Mouse (Mus musculus) G1E (cell line): Measurements from ENCODE around the gene Kat6b. TPM values are rescaled to one million over a fixed set of nuclear protein-coding genes. Genes with fewer than 3 reads are reported as not detected.

Experiments
- ATAC-seq: 2 replicates; pipeline ENCODE4 v1.8.0; 2016; ENCODE audit warnings: mild to moderate bottlenecking; ENCODE audit not compliant: insufficient number of reproducible peaks, poor library complexity, low FRiP score, severe bottlenecking; ENCODE audit errors: extremely low read depth
- DNase-seq: peaks from one replicate; pipeline ENCODE4 v3.0.0; 2012; ENCODE audit warnings: low spot score
- H3K27me3 ChIP-seq: 2 replicates; pipeline ENCODE4 v1.6.1; 2012; ENCODE audit warnings: mild to moderate bottlenecking, low read length, inconsistent platforms; ENCODE audit not compliant: insufficient read depth
- H3K36me3 ChIP-seq: replicated peaks from 2 replicates; pipeline ENCODE3; 2012; ENCODE audit warnings: mild to moderate bottlenecking, inconsistent platforms
- H3K4me1 ChIP-seq: 2 replicates; pipeline ENCODE4 v1.6.1; 2012; ENCODE audit warnings: low read depth, low read length, inconsistent platforms, mixed read lengths; ENCODE audit not compliant: insufficient read depth
- H3K4me3 ChIP-seq: 2 replicates; pipeline ENCODE4 v1.5.1; 2012; ENCODE audit warnings: low read depth, mild to moderate bottlenecking, inconsistent platforms, low read length, moderate library complexity, mixed read lengths
- H3K9me3 ChIP-seq: replicated peaks from 2 replicates; pipeline ENCODE4 v1.6.1; 2012; ENCODE audit warnings: inconsistent platforms
- CTCF ChIP-seq: IDR thresholded peaks from 2 replicates; pipeline ENCODE4 v1.5.1; 2012; ENCODE audit warnings: low read depth, low read length, inconsistent platforms, mixed read lengths
- GATA1 ChIP-seq: IDR thresholded peaks from 2 replicates; pipeline ENCODE4 v1.6.1; 2012; ENCODE audit warnings: borderline replicate concordance, low read length, inconsistent platforms, mixed read lengths
- GATA2 ChIP-seq: IDR thresholded peaks from 2 replicates; pipeline ENCODE4 v1.6.1; 2012; ENCODE audit warnings: low read depth, low read length, inconsistent platforms, borderline replicate concordance
- POLR2AphosphoS5 ChIP-seq: IDR thresholded peaks from 2 replicates; pipeline ENCODE4 v1.6.1; 2012; ENCODE audit warnings: low read depth, low read length, inconsistent platforms; ENCODE audit not compliant: insufficient replicate concordance
- TAL1 ChIP-seq: conservative IDR thresholded peaks from 2 replicates; pipeline ENCODE4 v1.6.1; 2012; ENCODE audit warnings: low read depth, low read length, inconsistent platforms, mixed read lengths
- polyA plus RNA-seq: library from polyadenylated mRNA; stranded (reverse); fragments of >175 nt; gene quantifications from 2 replicates; pipeline ENCODE4 v1.2.3, GENCODE M21; 2012
- total RNA-seq, 2 experiments: library from RNA; stranded (forward) in 1 of 2; stranded (reverse) in 1 of 2; fragments of 200-1000 nt in 1 of 2; fragments of >200 nt in 1 of 2; fragmentation: Nextera tagmentation in 1 of 2; gene quantifications; 2 replicates each; pipeline ENCODE4 v1.2.3; 2014 to 2017

Kat6b gene
- total and polyA plus RNA-seq, 3 experiments: 4.1 to 56.7 (median 17.8) TPM

DNA sequence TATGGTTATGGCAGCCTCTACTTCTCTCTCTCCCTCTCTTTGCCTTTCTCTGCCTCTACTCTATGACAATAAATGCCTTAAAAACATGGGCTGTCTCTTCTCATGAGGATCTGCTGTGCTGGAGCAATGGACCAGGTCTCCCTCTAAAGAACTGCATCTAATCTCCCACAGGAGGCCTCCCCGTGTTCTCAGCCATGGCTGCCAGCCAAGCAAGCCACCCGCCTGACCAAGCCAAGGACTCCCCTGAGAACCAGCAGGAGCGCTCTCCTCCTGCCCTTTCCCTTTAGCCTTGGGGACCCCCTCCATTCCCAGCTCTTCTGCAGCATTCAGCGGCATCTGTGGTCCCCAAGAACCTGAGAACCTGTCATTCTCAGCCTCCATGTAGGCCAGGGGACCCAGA lies 28.7 kb upstream of the Kat6b start:
- TF ChIP-seq CTCF: no peak
- no peak for TF ChIP-seq POLR2AphosphoS5
- no peak for TF ChIP-seq GATA2
- TF ChIP-seq TAL1: no peak
- no peak for TF ChIP-seq GATA1
- ATAC-seq (no peak), DNase-seq (no peak)
- Histone ChIP-seq H3K4me1 (no peaks in the 10 kb centered on the region), H3K4me3 (no peak overlapping the region), H3K36me3 (peaks cover 55% of the 10 kb centered on the region), H3K9me3 (no peaks in the 10 kb centered on the region), H3K27me3 (no peaks in the 10 kb centered on the region)

DNA sequence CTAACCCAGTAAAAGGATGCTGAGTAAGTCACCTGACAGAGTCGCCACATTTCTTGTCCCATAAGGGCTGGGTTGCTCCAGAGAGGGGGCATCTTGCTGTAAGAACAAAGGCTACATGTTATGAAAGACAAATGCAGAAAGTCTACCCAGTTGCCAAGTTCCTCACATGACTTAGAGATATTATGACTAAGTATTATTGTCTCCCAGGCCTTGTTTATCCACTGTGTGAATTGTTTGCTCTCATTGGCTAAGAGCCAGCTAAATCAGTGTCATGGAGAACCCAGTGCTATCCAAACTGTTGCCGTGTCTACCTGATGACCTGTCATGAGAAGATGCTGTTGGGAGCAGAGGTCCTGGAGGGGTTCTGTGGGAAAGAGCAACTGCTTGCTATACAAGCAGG lies 27.3 kb upstream of the Kat6b start:
- ATAC-seq: no peak
- Histone ChIP-seq H3K27me3 (peaks cover 2% of the 10 kb centered on the region; the same call in 1 of the 2 replicates), H3K4me3 (no peak overlapping the region), H3K9me3 (no peaks in the 10 kb centered on the region), H3K36me3 (peaks cover 48% of the 10 kb centered on the region), H3K4me1 (no peaks in the 10 kb centered on the region)
- TF ChIP-seq GATA2 (no peak), TAL1 (no peak), POLR2AphosphoS5 (no peak), GATA1 (no peak), CTCF (no peak)
- no peak for DNase-seq

DNA sequence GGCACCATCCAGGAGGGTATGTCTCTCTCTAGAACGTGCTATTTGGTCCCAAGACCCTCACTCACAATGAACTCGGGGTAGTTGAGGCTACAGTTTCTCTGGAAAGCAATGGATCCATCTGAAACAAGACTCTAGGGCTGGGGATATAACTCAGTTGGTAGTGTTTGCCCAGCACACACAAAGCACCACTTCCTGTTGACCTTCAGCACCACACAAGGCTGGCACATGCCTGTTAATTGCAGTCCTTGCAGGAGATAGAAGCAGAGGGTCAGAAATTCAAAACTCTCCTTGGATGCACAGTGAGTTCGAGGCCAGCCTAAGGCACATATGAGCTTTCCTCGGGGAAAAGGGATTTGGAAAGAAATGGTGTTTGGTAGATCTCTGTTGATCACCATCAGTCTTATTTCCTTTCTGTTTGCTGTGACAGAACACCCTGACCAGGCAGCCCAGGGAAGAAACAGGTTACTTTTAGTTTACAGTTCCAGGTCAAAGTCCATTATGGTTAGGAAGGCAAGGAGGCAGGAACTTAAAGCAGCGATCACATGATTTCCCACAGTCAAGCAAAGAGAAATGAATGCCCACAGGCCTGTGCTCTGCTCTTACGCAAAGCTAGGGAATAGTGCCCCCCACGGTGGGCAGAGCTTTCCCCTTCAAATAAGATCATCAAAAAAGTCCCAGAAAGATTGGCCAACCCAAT lies 25.4 kb upstream of the Kat6b start:
- Histone ChIP-seq H3K27me3 (peaks cover 5% of the 10 kb centered on the region; the same call in 1 of the 2 replicates), H3K4me1 (no peaks in the 10 kb centered on the region), H3K36me3 (peaks cover 30% of the 10 kb centered on the region), H3K9me3 (no peaks in the 10 kb centered on the region), H3K4me3 (no peak overlapping the region)
- ATAC-seq: no peak
- TF ChIP-seq GATA2 (no peak), CTCF (no peak), TAL1 (no peak), GATA1 (no peak), POLR2AphosphoS5 (no peak)
- no peak for DNase-seq

DNA sequence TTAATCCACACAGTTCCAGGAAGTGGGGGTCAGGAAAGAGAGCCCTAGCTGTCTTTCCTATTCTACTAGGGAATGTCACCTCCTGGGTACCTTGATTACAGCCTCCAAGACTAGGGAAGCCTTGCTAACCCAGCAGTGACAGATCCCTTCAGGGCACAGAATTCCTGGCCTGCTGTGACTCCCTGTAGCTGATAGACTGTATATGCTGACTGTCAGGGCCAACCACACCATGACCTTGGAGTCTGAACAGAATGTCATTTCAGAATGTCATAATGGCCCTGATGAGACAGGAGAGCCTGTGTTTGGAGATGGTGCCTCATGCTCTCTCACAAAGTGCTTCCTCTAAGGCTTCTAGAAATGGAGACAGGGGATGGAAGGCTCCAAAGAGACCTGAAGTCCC lies 24.7 kb upstream of the Kat6b start:
- peaks cover 23% of the 10 kb centered on the region for H3K36me3 ChIP-seq
- no peak for ATAC-seq
- no peaks in the 10 kb centered on the region for H3K9me3 ChIP-seq
- H3K27me3 ChIP-seq: peaks cover 5% of the 10 kb centered on the region; the same call in 1 of the 2 replicates
- no peaks in the 10 kb centered on the region for H3K4me1 ChIP-seq
- no peak for DNase-seq
- TF ChIP-seq CTCF (no peak), TAL1 (no peak), GATA1 (no peak), POLR2AphosphoS5 (no peak), GATA2 (no peak)
- H3K4me3 ChIP-seq: no peak overlapping the region

DNA sequence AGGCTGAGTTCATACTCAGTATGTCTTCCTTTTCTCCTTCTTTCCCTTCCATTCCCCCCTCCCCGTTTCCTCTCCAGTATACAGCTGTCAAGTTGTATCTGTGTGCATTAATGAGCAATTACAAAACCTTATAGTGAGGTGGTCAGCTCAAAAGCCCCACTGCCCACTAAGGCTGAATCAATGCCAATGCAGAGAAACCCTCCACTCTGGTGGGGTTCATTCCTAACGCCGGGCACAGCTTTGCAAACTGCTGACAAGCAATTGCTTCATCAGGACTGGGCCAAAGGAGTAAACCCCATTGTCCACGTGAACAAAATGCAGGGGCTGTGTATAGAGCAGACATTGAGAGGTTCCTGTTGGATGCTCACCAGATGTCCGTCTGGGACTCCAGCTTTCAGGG lies 23.4 kb upstream of the Kat6b start:
- Histone ChIP-seq H3K4me1 (no peaks in the 10 kb centered on the region), H3K36me3 (peaks cover 12% of the 10 kb centered on the region), H3K9me3 (no peaks in the 10 kb centered on the region), H3K27me3 (peaks cover 9% of the 10 kb centered on the region), H3K4me3 (no peak overlapping the region)
- DNase-seq (no peak), ATAC-seq (no peak)
- TF ChIP-seq GATA1: no peak
- no peak for TF ChIP-seq GATA2

- ATAC-seq: no peak
Measured at GRCm38 (mm10) chr14:21458696-21459095, 22.5 kb upstream of the Kat6b start.

More at GRCm38 (mm10) chr14:21458696-21459095, 22.5 kb upstream of the Kat6b start:
- Histone ChIP-seq H3K27me3 (peaks cover 9% of the 10 kb centered on the region), H3K36me3 (peaks cover 6% of the 10 kb centered on the region), H3K4me1 (no peaks in the 10 kb centered on the region), H3K4me3 (no peak overlapping the region), H3K9me3 (no peaks in the 10 kb centered on the region)
- no peak for DNase-seq
- no peak for TF ChIP-seq GATA2
- no peak for TF ChIP-seq CTCF
- no peak for TF ChIP-seq TAL1
- TF ChIP-seq POLR2AphosphoS5: no peak
- no peak for TF ChIP-seq GATA1
